Mouse (Mus musculus) ES-E14 (cell line): ENCODE measurements around the gene Lamc1.

Source experiments
- CHD2 ChIP-seq: IDR thresholded peaks from 2 replicates; pipeline ENCODE4 v1.6.1; 2014; ENCODE audit warnings: mild to moderate bottlenecking, low read depth, low read length, inconsistent platforms
- HCFC1 ChIP-seq: IDR thresholded peaks from 2 replicates; pipeline ENCODE4 v1.6.1; 2012; ENCODE audit warnings: low read length, inconsistent platforms, borderline replicate concordance; ENCODE audit not compliant: insufficient read depth
- MAFK ChIP-seq: IDR thresholded peaks from 2 replicates; pipeline ENCODE4 v1.6.1; 2014; ENCODE audit warnings: mild to moderate bottlenecking, low read depth, low read length, inconsistent platforms; ENCODE audit not compliant: insufficient read depth
- ZNF384 ChIP-seq: IDR thresholded peaks from 2 replicates; pipeline ENCODE4 v1.6.1; 2012; ENCODE audit warnings: low read depth, low read length, inconsistent platforms

DNA sequence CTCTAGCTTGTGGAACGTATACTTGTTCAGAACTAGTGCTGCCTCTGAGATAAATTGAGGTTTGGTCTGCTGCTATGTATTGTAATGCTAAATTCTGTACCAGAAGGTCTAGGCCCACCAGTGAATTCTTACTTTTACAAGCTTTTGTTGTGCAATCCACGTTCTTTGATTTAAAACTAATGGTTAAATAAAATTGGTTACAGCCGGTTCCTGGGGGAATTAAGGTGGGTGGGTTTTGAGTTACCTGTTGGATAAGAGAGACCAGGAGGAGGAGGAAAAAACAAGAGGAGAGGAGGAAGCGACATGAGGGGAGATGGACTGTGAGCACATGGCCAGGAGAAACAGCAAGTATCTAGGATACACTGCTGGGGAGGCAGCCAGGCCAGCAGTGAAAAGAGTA, 116.1 kb downstream of the Lamc1 start:
- TF ChIP-seq ZNF384 = no peak
- TF ChIP-seq HCFC1 = no peak
- TF ChIP-seq CHD2 = no peak
- no peak for TF ChIP-seq MAFK
